Mouse (Mus musculus): ENCODE data around the gene Dtx3l. TPM values are rescaled to one million over a fixed set of nuclear protein-coding genes. Genes with fewer than 3 reads are reported as not detected.

Gene Dtx3l
- 4.6 and 6.7 TPM in 2 replicates for polyA plus RNA-seq (2012; rRNA removed; ENCODE audit: low replicate concordance)

DNA sequence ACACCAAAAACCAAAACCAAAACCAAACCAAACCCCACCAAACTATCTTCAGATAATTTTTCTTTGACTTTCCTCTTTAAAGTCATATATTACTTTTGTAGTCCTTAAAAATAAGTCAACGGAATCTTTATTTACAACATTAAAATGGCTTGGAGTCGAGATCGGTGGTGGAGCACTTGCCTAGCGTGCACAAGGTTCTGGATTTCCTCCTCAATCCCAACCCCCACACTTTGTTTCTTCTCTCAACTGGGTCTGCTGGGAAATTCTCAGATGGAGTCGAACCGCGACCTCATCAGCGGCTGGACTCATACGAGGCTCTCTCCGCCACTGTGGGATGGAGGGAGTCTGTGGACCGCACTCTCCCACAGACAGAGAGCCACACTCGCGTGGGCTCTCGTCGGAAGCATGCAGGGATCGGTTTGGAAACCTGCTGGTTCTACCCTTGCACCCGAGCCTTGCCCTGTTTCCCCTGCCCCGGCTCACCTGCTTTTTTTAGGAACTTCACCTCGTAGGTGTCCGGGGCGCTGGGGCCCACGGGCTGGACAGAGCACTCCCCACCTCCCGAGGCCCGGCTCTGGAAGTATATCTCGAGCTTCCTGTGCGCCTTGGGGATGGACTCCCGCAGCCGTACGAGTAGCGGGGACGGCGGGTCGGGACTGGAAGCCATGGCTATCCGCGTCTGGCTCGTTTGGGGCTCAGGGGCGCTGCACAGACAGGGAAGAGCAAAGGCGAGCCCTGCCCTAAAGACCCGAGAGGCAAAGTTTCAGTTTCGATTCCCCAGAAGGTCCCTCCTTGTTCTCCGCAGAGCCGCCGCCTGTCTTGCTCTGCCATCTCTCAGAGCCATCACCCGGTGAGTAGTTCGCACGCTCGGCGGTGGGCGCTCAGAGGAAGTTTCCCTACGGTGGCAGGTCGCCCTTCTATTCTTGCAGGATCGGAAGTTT, at the start of gene Dtx3l, which contains the start of gene Parp9:
Dtx3l (minus strand) TSS at position 941 of the 941 bp plus-strand sequence.
Parp9 (plus strand) TSS at position 260 of the 941 bp plus-strand sequence.

DNA sequence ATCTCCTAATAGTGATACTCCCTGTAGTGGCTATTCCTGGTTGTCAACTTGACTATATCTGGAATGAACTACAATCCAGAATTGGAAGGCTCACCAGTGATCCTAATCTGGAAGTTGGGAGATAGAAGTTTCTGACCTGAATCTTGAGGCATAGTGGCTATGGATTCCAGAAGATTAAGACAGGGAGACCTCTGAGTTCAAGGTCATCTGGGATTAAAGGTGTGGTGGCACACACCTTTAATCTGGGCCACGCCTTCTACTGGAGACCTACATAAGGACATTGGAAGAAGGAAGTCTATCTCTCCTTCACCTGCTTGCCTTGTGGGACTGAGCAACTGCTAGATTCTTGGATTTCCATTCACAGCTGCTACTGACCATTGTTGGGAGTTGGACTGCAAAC, 39.5 kb upstream of the Dtx3l start, which contains the start of gene Kpna1:
Kpna1 (plus strand) TSS at position 301 of the 400 bp plus-strand sequence.

Other genes starting within 250 kb of the Dtx3l start
- gene Dirc2, start 169.8 kb downstream of the Dtx3l start, polyA plus RNA-seq (2012; rRNA removed; ENCODE audit: low replicate concordance) = 16.6 and 46.4 TPM in 2 replicates
- gene Hspbap1, start 168.8 kb downstream of the Dtx3l start, polyA plus RNA-seq (2012; rRNA removed; ENCODE audit: low replicate concordance) = 3.2 TPM in 2 replicates
- 3.1 and 7.2 TPM in 2 replicates for gene Parp14, start 67.6 kb downstream of the Dtx3l start, polyA plus RNA-seq (2012; rRNA removed; ENCODE audit: low replicate concordance)
- 4.0 and 4.8 TPM in 2 replicates for gene Parp9, start 681 bp downstream of the Dtx3l start, polyA plus RNA-seq (2012; rRNA removed; ENCODE audit: low replicate concordance)
- gene Kpna1, start 39.6 kb upstream of the Dtx3l start, polyA plus RNA-seq (2012; rRNA removed; ENCODE audit: low replicate concordance) = 1.0 and 1.8 TPM in 2 replicates
- gene Wdr5b, start 102.0 kb upstream of the Dtx3l start, polyA plus RNA-seq (2012; rRNA removed; ENCODE audit: low replicate concordance) = 0.08 and 0.34 TPM in 2 replicates
- 14.7 and 22.8 TPM in 2 replicates for gene Fam162a, start 132.4 kb upstream of the Dtx3l start, polyA plus RNA-seq (2012; rRNA removed; ENCODE audit: low replicate concordance)
- 3.2 and 6.3 TPM in 2 replicates for gene Ccdc58, start 132.5 kb upstream of the Dtx3l start, polyA plus RNA-seq (2012; rRNA removed; ENCODE audit: low replicate concordance)
- not detected in 2 replicates for gene Csta1, start 192.1 kb upstream of the Dtx3l start, polyA plus RNA-seq (2012; rRNA removed; ENCODE audit: low replicate concordance)
- not detected in 2 replicates for gene Stfa2l1, start 217.7 kb upstream of the Dtx3l start, polyA plus RNA-seq (2012; rRNA removed; ENCODE audit: low replicate concordance)
- not detected in 2 replicates for gene Gm5483, start 245.1 kb upstream of the Dtx3l start, polyA plus RNA-seq (2012; rRNA removed; ENCODE audit: low replicate concordance)

Measured in duodenum, adult 2 months (tissue).